Mouse (Mus musculus): Measurements from ENCODE around the gene Crtc3.

GRCm38 (mm10) chr7:80647437-80647871 lies 41.2 kb downstream of the Crtc3 start:
- TF ChIP-seq CTCF (IDR thresholded peaks at IDR 0.05; ENCODE audit: low read depth): no peak
- no peak for TF ChIP-seq EP300 (IDR thresholded peaks at IDR 0.05; ENCODE audit: low read depth)
